ENCODE assay signal across 8 mouse cellular contexts in genomic region chr7:38215697-38216096, GRCm38 (mm10).
"Had no signal": no experiment of that assay in that cellular context is flagged by ENCODE, and none has a peak within 500 bp of the region (broad histone marks: within the 10 kb centered on the region; RNA-seq: fewer than 3 reads in every experiment).

No protein-coding gene starts in this region.

- DNase-seq: lung, adult 18-20 months; lung, embryonic 14.5 days; lung, postnatal 10 days; lung, postnatal 4 days; right cerebral cortex, postnatal 14 days had no signal

- ATAC-seq: liver, embryonic 12.5 days; midbrain, embryonic 13.5 days; midbrain, embryonic 15.5 days had no signal
